Mouse (Mus musculus) thymus, postnatal 14 days (tissue): ENCODE data around the gene Tlk2.
A peak's percentile ranks its signal among the peaks of the same experiment; 100 is the strongest.

Source experiments
- DNase-seq: peaks from one replicate; pipeline ENCODE4 v3.0.0; 2021

The Tlk2 gene

GRCm38 (mm10) chr11:105315296-105315695 lies 136.7 kb downstream of the Tlk2 start:
- DNase-seq = no peak

DNA sequence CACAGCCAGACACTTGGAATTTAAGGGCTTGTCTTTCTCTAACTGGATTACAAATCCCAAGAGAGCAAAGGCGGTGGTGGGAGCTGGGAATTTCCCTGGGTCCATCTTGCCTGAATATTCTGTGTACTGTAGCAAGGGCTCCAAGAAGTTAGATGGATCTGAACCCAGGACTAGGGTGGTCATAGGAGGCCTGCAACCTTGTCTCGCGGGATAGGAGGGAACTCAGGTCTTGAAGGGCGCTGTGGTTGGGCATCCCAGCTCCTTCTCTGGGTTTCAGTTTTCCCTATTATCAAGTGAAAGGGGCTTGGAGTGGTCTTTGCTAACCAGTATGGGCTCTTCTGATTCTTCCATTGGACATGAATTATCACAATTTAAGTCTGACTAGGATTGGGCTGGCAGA lies 137.5 kb downstream of the Tlk2 start:
- DNase-seq = no peak

GRCm38 (mm10) chr11:105317769-105318168 lies 139.2 kb downstream of the Tlk2 start:
- DNase-seq = no peak

GRCm38 (mm10) chr11:105321090-105321489 lies 142.5 kb downstream of the Tlk2 start:
- DNase-seq = no peak

- no peak for DNase-seq
Observed at GRCm38 (mm10) chr11:105323530-105323929, 144.9 kb downstream of the Tlk2 start.

DNA sequence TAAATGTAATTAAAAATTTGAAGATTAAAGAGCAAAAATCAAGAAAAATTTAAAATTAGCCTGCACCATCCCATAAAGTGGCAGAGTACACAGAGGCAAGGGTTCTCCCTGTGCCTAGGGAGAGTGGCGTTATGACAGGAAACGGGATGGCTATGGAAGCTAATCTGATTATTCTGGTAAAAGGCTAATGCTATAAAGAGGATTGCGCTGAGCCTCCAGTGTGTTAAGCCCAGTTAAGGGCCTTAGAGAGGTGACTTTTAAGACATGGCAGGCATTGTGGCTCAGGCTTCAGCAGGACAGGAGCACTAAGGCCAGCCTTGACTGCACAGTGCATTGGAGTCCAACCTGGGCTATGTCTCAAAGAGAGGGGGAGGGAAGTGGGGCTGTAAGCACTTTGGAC lies 148.5 kb downstream of the Tlk2 start:
- DNase-seq = no peak

GRCm38 (mm10) chr11:105329962-105330361 lies 151.4 kb downstream of the Tlk2 start:
- no peak for DNase-seq

DNA sequence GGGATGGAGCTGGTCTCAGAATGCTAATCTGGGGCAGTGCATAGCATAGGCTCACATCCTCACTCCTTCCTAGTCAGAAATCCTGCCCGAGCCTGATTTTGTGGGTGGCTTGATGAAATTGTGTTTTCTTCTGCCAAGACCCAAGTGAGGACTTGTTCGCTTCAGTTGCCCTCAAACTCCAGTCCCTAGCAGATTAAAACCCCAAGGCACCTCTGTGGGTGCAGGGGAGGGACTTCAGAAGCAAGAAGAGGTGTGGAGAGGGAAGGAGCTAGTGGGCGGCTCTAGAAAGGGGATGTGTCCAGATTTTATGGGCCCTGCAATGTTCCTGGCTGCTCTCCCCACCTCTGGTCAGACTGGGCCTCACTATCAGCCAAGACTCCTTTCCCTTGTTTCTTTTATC lies 152.5 kb downstream of the Tlk2 start:
- DNase-seq = no peak

DNA sequence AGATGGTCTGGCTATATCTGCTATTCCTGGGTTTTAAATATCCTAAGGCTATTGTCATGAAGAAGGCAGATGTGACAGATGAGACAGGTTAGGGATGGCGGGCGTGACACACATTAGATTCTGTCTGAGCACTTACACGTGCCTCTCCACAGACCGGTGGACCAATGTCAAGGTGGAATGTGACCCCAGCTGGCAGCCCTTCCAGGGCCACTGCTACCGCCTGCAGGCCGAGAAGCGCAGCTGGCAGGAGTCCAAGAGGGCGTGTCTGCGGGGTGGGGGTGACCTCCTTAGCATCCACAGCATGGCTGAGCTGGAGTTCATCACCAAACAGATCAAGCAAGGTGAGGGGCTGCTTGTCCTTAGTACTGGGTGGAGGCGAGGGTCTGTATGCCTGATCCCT lies 153.1 kb downstream of the Tlk2 start:
- no peak for DNase-seq

GRCm38 (mm10) chr11:105332468-105332867 lies 153.9 kb downstream of the Tlk2 start:
- peak; percentile 31 for DNase-seq
